Mouse (Mus musculus) cerebellum, postnatal 4 days (tissue): Measurements from ENCODE around the gene Wipi2.

ENCODE experiments used
- DNase-seq, 2 experiments: peaks; one replicate each; pipeline ENCODE4 v3.0.0; 2022; ENCODE audit warnings: low spot score in 2 of 2, mixed read lengths in 1 of 2

Gene Wipi2

DNA sequence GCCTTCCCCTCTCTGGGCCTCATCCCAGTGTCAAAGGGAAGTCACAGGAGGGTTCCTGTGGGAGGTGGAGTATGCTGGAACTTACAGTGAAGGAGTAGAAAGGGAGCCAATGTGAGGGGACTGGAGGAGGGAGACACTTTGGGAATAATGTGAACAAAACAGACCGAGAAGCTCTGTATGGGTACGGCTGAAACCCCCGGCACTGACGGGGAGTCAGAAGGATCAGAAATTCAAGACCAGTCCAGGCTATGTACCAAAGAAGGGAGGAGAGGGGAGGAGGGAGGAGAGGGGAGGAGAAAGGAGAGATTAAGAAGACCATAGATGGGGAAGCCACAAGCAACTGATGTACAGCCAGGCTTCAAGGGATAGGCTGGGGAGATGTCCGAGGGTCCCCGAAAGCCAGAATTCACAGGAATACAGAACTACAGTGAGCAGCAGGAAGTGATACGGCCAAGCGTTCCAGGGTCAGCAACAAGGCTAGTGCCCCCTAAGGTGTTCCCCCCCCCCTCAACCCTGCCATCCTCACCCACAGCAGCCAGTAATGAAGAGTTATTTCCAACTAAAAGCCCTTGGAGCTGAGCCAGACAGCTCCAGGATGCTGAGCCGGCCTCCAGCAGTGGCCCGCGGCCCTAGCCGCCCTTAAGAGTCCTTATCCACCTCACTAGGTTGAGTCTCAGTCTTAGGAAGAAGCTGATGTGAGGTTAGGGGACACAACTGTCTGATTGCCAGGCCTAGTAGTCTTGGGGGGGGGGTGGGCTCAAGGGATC, 65.7 kb downstream of the Wipi2 start:
- no peak for DNase-seq

DNA sequence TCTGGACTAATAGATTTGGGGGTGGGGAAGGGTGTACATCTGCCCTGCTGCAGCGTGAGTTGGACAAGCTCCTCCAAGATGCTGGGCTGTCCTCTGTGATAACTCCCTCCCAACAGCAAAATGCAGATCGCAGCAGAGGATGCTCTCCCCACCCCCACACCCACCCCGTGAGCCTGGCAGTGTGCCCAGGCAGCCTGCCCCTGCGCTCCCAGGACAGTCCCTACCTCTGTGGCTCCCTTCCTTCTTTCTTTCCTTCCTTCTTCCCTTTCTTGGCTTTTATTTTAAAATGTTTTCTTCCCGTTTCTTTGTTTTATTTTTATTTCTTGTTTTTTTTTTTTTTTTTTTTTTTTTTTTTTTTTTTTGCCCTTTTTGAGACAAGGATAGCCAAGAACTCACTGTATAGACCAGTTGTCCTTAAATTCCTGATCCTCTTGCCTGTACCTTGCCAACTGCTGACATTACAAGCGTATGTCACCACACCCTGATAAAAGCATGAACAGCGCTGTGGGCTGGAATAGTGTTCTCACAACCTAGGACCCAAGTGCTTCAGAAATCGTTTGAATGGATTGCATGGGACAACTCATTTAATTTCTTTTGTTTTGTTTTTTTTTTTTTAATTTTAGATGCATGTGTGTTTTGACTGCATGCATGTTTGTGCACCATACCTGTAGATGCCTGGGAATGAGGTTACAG, 66.4 kb downstream of the Wipi2 start:
- peak in 1 of 2 experiments; percentile 51 for DNase-seq

DNA sequence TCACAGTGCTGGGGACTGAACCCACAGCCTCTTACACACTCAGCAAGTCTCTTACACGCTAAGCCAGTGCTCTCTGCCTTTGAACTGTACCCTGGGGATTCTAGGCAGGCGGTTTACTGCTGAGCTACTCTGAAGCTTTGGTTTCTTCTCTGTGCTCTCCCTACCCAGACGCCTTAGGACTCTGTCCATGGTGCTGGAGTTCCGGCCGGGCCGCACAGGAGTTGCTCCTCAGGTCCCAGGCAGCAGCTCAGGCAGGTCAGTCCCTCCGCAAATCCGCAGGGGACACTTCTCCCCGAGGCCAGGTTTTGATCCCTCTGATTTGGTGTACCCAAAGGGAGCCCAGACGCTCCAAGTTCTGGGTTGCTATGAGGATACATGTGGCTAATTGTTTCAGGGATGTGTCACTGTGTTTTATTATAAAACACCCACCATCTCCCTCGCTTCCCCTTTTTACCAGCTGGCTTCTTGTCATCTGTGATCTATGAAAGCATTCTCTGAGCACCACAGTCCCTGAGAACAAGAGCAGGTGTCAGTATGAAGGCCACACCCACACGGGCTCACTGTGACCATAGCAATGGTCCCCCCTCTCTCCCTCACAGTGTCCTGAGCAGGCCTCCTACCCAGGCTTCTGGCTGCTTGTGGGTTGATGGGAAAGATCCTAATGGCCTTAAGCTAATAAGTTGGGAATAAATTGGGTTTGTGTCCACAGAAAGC, 67.3 kb downstream of the Wipi2 start:
- no peak for DNase-seq

GRCm38 (mm10) chr5:142696258-142696657, 68.8 kb downstream of the Wipi2 start:
- DNase-seq: no peak

- DNase-seq: no peak
Observed at GRCm38 (mm10) chr5:142696865-142697264, 69.4 kb downstream of the Wipi2 start.

DNA sequence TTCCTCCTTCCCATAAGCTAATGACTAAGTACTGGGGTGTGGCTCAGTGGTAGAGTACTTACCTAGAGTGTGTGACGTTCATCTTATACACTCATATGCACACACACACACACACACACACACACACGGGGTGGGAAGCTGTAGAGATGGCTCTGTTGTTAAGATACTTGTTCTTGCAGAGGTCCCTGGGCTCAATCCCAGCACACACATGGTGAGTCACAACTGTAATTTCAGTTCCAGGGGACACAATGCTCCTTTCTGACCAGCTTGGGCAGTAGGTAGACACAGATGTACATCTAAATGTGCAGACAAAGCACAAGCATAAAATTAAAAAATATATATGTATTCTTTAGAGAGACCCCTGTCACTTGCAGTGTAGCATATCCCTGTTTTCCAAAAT, 70.2 kb downstream of the Wipi2 start:
- no peak for DNase-seq

GRCm38 (mm10) chr5:142700842-142701589, 73.5 kb downstream of the Wipi2 start:
- no peak for DNase-seq

DNA sequence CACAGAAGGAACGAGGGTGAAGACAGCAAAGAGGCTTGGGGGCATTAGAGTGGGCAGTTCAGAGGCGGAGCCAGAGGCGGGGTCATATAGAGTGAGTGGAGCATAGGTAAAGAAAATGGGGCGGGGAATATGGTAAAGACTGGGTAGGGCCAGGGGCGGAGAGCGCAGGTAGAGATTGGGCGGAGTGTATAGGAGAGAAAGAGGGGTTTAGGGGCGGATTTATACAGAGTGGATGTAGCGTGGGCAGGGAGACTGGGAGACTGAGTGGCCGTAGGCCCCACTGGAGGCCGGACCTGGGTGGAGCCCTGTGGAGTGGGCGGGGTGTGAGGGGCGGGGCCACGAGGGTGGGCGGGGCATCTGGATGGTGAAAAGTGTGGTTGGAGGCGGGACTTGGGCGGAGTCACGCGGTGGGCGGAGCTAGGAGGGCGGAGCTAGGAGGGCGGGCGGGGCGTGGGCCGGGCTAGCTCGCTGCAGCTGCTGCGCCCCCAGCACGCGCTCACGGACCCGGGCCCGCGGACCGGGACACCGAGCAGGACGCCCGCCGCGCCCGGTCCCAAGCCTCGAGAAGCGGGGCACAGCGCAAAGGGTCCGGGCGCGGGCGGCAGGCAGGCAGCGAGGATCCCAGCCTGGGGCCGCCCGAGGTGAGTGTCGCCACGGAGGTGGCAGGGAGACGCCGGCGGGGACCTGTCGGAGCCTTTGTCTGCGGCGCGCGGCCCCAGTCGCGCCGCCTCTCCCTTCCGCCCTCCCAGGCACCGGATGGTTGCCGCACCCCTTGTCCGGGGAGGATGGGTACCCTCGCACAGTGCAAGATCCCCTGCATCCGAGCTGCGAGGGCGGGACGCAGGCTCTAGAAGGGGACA, 74.4 kb downstream of the Wipi2 start:
- DNase-seq: peak; percentile 61 to 79

DNA sequence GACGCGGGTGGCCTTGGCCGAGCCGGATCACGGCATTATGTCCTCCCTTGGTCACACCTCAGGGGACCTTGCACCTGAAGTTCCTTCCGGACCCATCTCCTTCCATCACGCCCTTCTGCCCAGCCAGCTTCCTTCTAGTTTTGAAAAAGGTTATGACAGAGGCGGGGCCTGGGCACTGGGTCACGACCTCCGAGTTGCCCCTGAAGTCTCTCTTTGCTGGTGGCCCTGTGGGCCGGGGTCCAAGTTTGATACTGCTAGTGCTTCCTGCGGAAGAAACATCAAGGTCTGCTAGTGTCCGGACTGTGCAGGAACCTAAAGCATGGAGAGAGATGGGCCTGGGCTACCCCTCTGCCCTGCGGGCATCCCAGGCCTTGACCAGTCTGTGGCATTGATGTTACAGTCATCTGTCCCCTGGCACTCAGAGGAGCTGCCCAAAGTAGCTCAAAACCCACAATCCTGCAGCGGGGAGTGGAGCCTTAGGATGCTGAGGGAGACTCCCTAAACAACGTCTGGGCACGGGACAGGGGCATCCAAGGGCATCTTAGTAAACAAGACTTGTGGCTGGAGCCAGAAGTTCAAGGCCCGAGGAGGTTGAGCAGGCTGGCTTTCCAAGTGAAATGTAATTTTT, 75.1 kb downstream of the Wipi2 start:
- DNase-seq: no peak

DNA sequence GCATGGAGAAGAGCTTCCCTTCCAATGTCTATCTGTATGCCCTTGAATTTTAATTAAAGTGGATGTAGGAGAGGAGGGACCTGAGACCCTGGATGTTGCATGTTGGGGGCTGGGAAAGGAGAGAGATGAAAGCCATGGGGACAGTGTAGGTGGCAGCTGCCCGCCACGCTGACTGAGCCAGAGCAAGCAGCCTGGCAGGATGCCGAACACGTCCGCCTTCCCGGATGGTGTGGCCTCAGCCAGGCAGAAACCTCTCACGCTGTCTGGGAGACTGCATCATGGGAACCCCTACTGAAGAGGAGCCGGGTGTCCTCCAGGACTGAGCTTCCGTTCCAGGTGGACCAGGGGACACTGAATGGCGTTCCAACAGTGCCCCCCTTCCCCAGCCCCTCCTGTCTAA, 76.1 kb downstream of the Wipi2 start:
- peak; percentile 67 to 79 for DNase-seq

DNA sequence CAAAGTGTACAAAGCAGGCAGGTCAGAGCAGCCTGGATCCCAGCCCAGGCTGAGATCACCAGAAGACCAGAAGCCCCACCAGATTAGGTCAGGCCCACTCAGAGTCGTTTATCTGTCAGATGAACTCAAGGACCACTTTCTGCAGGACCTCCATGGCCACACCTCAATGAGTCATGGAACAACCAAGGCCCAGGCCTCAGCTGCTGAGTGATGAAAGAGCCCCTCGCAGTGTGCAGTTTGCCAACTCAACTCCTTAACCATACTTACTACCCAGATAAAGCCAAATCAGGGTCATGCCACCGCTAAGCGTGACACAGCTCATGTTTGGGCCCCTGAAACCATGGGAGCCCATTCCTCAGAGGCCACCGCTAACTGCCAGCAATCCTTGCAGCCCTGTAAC, 80.2 kb downstream of the Wipi2 start:
- no peak for DNase-seq

- no peak for DNase-seq
Observed at GRCm38 (mm10) chr5:142709436-142709835, 81.9 kb downstream of the Wipi2 start.

- no peak for DNase-seq
Observed at GRCm38 (mm10) chr5:142712373-142712772, 84.9 kb downstream of the Wipi2 start.

DNA sequence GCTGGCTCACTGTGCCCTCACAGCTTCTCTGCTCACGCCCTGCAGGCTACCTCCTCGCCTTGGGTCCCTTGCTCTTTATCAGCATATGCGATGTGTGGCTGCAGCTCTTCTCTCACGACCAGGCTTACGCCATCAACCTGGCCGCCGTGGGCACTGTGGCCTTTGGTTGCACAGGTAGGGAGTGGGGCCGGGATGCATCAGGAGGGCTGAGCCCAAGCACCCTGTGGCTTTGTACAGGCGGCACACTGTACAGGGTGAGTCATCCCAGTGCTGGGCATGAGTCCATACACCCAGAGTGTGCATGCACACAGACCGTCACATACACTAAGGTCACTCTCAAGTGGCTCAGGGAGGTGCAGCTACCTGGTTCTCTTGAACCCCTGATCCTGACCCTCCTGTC, 86.5 kb downstream of the Wipi2 start:
- no peak for DNase-seq

DNA sequence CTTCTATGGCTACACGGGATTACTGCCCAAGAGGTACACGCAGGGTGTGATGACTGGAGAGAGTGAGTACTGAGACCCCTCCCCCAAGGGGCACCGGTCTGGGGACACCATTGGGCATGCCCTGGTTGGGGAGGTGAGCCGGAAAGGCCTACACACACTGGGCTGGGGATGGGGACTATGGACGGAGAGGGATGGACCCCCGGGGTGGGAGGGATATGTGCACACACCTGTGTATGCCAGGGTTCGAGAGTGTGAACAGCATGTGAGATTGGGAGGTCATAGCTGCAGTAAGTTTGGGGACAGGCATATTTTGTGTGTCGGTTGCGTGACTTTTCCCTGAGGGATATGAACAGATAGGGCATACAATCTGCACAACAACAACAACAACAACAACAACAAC, 87.6 kb downstream of the Wipi2 start:
- DNase-seq: no peak

DNA sequence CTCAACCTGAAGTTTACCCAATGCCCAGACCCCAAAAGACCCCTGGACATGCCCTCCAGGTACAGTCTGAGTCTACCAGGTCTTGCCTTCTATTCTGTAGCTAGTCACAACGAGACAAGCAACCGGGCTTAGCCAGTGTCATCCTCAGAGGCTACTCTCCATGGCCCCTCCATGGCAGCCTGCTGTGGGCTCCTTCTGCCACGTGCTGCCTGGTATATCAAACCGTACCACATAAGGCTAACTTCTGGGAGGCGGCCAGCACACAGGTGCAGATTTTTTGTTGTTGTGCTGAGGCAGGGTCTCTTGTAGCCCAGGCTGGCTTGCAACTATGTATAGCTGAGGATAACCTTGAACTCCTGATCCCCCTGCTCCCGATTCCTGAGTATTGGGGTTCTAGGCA, 88.6 kb downstream of the Wipi2 start:
- DNase-seq: no peak

GRCm38 (mm10) chr5:142718037-142718436, 90.5 kb downstream of the Wipi2 start:
- DNase-seq: peak; percentile 93 to 94

DNA sequence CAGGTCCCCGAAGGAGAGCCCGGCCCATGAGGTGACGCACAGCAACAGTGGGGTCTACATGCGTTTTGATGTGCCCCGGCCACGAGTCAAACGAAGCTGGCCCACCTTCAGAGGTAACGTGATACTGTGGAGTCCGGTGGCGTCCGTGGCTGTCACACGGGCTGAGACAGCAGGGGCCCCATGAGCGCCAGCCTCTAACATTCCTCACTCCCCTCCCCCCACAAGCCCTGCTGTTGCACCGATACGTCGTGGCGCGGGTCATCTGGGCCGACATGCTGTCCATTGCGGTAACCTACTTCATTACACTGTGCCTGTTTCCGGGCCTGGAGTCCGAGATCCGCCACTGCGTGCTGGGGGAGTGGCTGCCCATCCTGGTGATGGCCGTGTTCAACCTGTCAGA, 91.0 kb downstream of the Wipi2 start:
- DNase-seq: no peak

DNA sequence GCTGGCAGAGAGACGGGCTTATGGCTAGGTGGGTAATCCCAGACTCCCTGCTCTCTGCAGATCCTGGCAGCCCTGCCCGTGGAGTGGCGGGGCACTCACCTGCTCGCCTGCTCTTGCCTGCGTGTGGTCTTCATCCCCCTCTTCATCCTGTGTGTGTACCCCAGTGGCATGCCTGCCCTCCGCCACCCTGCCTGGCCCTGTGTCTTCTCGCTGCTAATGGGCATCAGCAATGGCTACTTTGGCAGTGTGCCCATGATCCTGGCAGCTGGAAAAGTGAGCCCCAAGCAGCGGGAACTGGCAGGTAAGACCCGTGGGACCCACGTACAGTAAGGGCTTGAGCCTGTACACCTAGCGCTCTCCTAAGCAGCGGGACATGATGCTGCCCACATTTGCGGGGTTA, 92.4 kb downstream of the Wipi2 start:
- no peak for DNase-seq
